Mouse (Mus musculus) liver, embryonic 15.5 days (tissue): Measurements from ENCODE around the gene Prc1. TPM values are rescaled to one million over a fixed set of nuclear protein-coding genes. Genes with fewer than 3 reads are reported as not detected.

Source experiments
- ATAC-seq: fragments of 200-750 bp; cut with Nextera tagmentation; 2 replicates; pipeline ENCODE4 v1.8.0; 2017; ENCODE audit warnings: moderate number of reproducible peaks, mild to moderate bottlenecking, moderate library complexity; ENCODE audit not compliant: insufficient read depth
- H3K27ac ChIP-seq: fragments of 300-500 bp; sonication (generic); replicated peaks from 2 replicates; pipeline ENCODE4 v1.5.1; 2015; ENCODE audit warnings: mild to moderate bottlenecking, inconsistent platforms
- H3K27me3 ChIP-seq: fragments of 300-500 bp; sonication (generic); 2 replicates; pipeline ENCODE4 v1.6.1; 2015; ENCODE audit warnings: mild to moderate bottlenecking, inconsistent platforms
- H3K36me3 ChIP-seq: fragments of 300-500 bp; sonication (generic); replicated peaks from 2 replicates; pipeline ENCODE4 v1.6.1; 2015; ENCODE audit warnings: moderate library complexity, mild to moderate bottlenecking, inconsistent platforms
- H3K4me1 ChIP-seq: fragments of 300-500 bp; sonication (generic); replicated peaks from 2 replicates; pipeline ENCODE4 v1.6.1; 2015; ENCODE audit warnings: inconsistent platforms
- H3K4me2 ChIP-seq: fragments of 300-500 bp; sonication (generic); 2 replicates; pipeline ENCODE4 v1.6.1; 2015; ENCODE audit warnings: moderate library complexity, mild to moderate bottlenecking, inconsistent platforms
- H3K4me3 ChIP-seq: fragments of 300-500 bp; sonication (generic); replicated peaks from 2 replicates; pipeline ENCODE4 v1.5.1; 2015; ENCODE audit warnings: mild to moderate bottlenecking, inconsistent platforms
- H3K9ac ChIP-seq: fragments of 300-500 bp; sonication (generic); 2 replicates; pipeline ENCODE4 v1.6.1; 2015; ENCODE audit warnings: moderate library complexity, mild to moderate bottlenecking, inconsistent platforms
- H3K9me3 ChIP-seq: fragments of 300-500 bp; sonication (generic); replicated peaks from 2 replicates; pipeline ENCODE4 v1.6.1; 2016; ENCODE audit warnings: inconsistent platforms
- WGBS: fragments of 180-500 bp; shearing (Covaris S2); methylation state at CpG from one replicate; pipeline ENCODE4 v1.1.7; 2015; ENCODE audit warnings: mixed read lengths; ENCODE audit not compliant: insufficient replicate concordance; 5-methylcytosine and 5-hydroxymethylcytosine counted together
- polyA plus RNA-seq: library from polyadenylated mRNA; unstranded; fragments of >200 nt; fragmentation: Nextera tagmentation; extraction: Ambion mirVana; gene quantifications from 2 replicates; pipeline ENCODE4 v1.2.1, GENCODE M21; 2015

Prc1 gene
- polyA plus RNA-seq, 1 experiment from 2014 or later, result 126 TPM

GRCm38 (mm10) chr7:80264606-80265005 lies 29.6 kb upstream of the Prc1 start:
- H3K9me3 ChIP-seq, result no peaks in the 10 kb centered on the region
- H3K27me3 ChIP-seq, result peaks cover 5% of the 10 kb centered on the region; the same call in 1 of the 2 replicates
- no peak for ATAC-seq
- H3K4me2 ChIP-seq, result no peak overlapping the region
- H3K27ac ChIP-seq, result no peak overlapping the region
- no peak overlapping the region for H3K4me3 ChIP-seq
- 91% methylated on average over 12 of the region's 12 CpGs for WGBS
- H3K36me3 ChIP-seq, result peaks cover 40% of the 10 kb centered on the region
- H3K4me1 ChIP-seq, result peaks cover 35% of the 10 kb centered on the region
- no peak overlapping the region for H3K9ac ChIP-seq

GRCm38 (mm10) chr7:80267764-80268163 lies 26.5 kb upstream of the Prc1 start:
- peaks cover 43% of the 10 kb centered on the region for H3K36me3 ChIP-seq

GRCm38 (mm10) chr7:80268897-80269750 lies 25.1 kb upstream of the Prc1 start, which contains the start of gene Vps33b:
Gene Vps33b (plus strand): TSS chr7:80269649.
- peak; percentile 86 for ATAC-seq
- 3% methylated on average over 21 of the region's 21 CpGs for WGBS
- peak within 1 kb of the TSS; percentile 83 for H3K9ac ChIP-seq

More at GRCm38 (mm10) chr7:80267764-80268163, 26.5 kb upstream of the Prc1 start:
- Histone ChIP-seq H3K9ac (no peak overlapping the region), H3K27me3 (no peaks in the 10 kb centered on the region), H3K4me3 (no peak overlapping the region), H3K4me1 (peaks cover 31% of the 10 kb centered on the region), H3K9me3 (no peaks in the 10 kb centered on the region), H3K4me2 (no peak overlapping the region), H3K27ac (no peak overlapping the region)
- WGBS, result 58% methylated on average over 1 of the region's 1 CpGs
- ATAC-seq, result no peak

GRCm38 (mm10) chr7:80269751-80270255 lies 24.4 kb upstream of the Prc1 start:
- no peaks in the 10 kb centered on the region for H3K27me3 ChIP-seq
- H3K4me3 ChIP-seq, result peak overlapping the region; percentile 86
- peak overlapping the region; percentile 83 for H3K9ac ChIP-seq
- peaks cover 26% of the 10 kb centered on the region for H3K4me1 ChIP-seq
- ATAC-seq, result peak; percentile 61
- 0% methylated on average over 23 of the region's 23 CpGs for WGBS
- H3K27ac ChIP-seq, result peak overlapping the region; percentile 82
- H3K9me3 ChIP-seq, result no peaks in the 10 kb centered on the region
- peaks cover 42% of the 10 kb centered on the region for H3K36me3 ChIP-seq
- H3K4me2 ChIP-seq, result peak overlapping the region; percentile 96

More at GRCm38 (mm10) chr7:80268897-80269750, 25.1 kb upstream of the Prc1 start, which contains the start of gene Vps33b:
- no peaks in the 10 kb centered on the region for H3K27me3 ChIP-seq
- no peaks in the 10 kb centered on the region for H3K9me3 ChIP-seq
- H3K4me1 ChIP-seq, result peaks cover 26% of the 10 kb centered on the region
- peak within 1 kb of the TSS; percentile 86 for H3K4me3 ChIP-seq
- H3K36me3 ChIP-seq, result peaks cover 42% of the 10 kb centered on the region
- H3K27ac ChIP-seq, result peak within 1 kb of the TSS; percentile 82
- H3K4me2 ChIP-seq, result peak within 1 kb of the TSS; percentile 96

- peaks cover 27% of the 10 kb centered on the region for H3K4me1 ChIP-seq
- WGBS, result 60% methylated on average over 2 of the region's 2 CpGs
- H3K27ac ChIP-seq, result no peak overlapping the region
- no peaks in the 10 kb centered on the region for H3K9me3 ChIP-seq
- no peak overlapping the region for H3K4me3 ChIP-seq
- no peak for ATAC-seq
- H3K9ac ChIP-seq, result no peak overlapping the region
- peaks cover 53% of the 10 kb centered on the region for H3K36me3 ChIP-seq
- H3K27me3 ChIP-seq, result no peaks in the 10 kb centered on the region
- H3K4me2 ChIP-seq, result no peak overlapping the region
These were observed 20.8 kb upstream of the Prc1 start for GRCm38 (mm10) chr7:80273456-80273855.

- Histone ChIP-seq H3K27me3 (no peaks in the 10 kb centered on the region), H3K9me3 (no peaks in the 10 kb centered on the region), H3K9ac (no peak overlapping the region), H3K27ac (no peak overlapping the region), H3K4me3 (no peak overlapping the region), H3K4me1 (peaks cover 9% of the 10 kb centered on the region), H3K36me3 (peaks cover 70% of the 10 kb centered on the region), H3K4me2 (no peak overlapping the region)
- no peak for ATAC-seq
- WGBS, result 62% methylated on average over 4 of the region's 4 CpGs
These were observed 17.9 kb upstream of the Prc1 start for GRCm38 (mm10) chr7:80276374-80276773.

GRCm38 (mm10) chr7:80280032-80280431 lies 14.2 kb upstream of the Prc1 start:
- Histone ChIP-seq H3K9me3 (no peaks in the 10 kb centered on the region), H3K36me3 (peaks cover 69% of the 10 kb centered on the region), H3K4me2 (no peak overlapping the region), H3K9ac (no peak overlapping the region), H3K27ac (no peak overlapping the region), H3K27me3 (no peaks in the 10 kb centered on the region), H3K4me1 (peaks cover 23% of the 10 kb centered on the region), H3K4me3 (no peak overlapping the region)
- 75% methylated on average over 10 of the region's 10 CpGs for WGBS
- ATAC-seq, result no peak

- Histone ChIP-seq H3K4me3 (no peak overlapping the region), H3K4me2 (no peak overlapping the region), H3K27me3 (no peaks in the 10 kb centered on the region), H3K36me3 (peaks cover 71% of the 10 kb centered on the region), H3K9ac (no peak overlapping the region), H3K9me3 (no peaks in the 10 kb centered on the region), H3K4me1 (peaks cover 23% of the 10 kb centered on the region), H3K27ac (no peak overlapping the region)
- ATAC-seq, result no peak
- WGBS, result 68% methylated on average over 2 of the region's 2 CpGs
These were observed 13.3 kb upstream of the Prc1 start for GRCm38 (mm10) chr7:80280998-80281397.

- 72% methylated on average over 3 of the region's 3 CpGs for WGBS
- H3K36me3 ChIP-seq, result peaks cover 71% of the 10 kb centered on the region
- no peaks in the 10 kb centered on the region for H3K9me3 ChIP-seq
- no peak overlapping the region for H3K9ac ChIP-seq
- H3K4me3 ChIP-seq, result no peak overlapping the region
- no peak for ATAC-seq
- no peak overlapping the region for H3K27ac ChIP-seq
- no peaks in the 10 kb centered on the region for H3K27me3 ChIP-seq
- H3K4me2 ChIP-seq, result no peak overlapping the region
- H3K4me1 ChIP-seq, result peaks cover 25% of the 10 kb centered on the region
These were observed 12.6 kb upstream of the Prc1 start for GRCm38 (mm10) chr7:80281646-80282045.

- peaks cover 71% of the 10 kb centered on the region for H3K36me3 ChIP-seq
- no peak overlapping the region for H3K4me3 ChIP-seq
- no peaks in the 10 kb centered on the region for H3K27me3 ChIP-seq
- no peaks in the 10 kb centered on the region for H3K9me3 ChIP-seq
- peak overlapping the region; percentile 6; the same call in 1 of the 2 replicates for H3K4me2 ChIP-seq
- WGBS, result 71% methylated on average over 3 of the region's 3 CpGs
- H3K27ac ChIP-seq, result peak overlapping the region; percentile 51; the same call in 1 of the 2 replicates
- no peak overlapping the region for H3K9ac ChIP-seq
- H3K4me1 ChIP-seq, result peaks cover 26% of the 10 kb centered on the region
- ATAC-seq, result peak; percentile 33
These were observed 10.9 kb upstream of the Prc1 start for GRCm38 (mm10) chr7:80283226-80283918.

GRCm38 (mm10) chr7:80284391-80284790 lies 9.9 kb upstream of the Prc1 start:
- peaks cover 22% of the 10 kb centered on the region for H3K4me1 ChIP-seq
- no peak overlapping the region for H3K4me3 ChIP-seq
- H3K36me3 ChIP-seq, result peaks cover 76% of the 10 kb centered on the region
- no peak for ATAC-seq
- no peak overlapping the region for H3K4me2 ChIP-seq
- H3K27me3 ChIP-seq, result no peaks in the 10 kb centered on the region
- H3K9me3 ChIP-seq, result no peaks in the 10 kb centered on the region
- no peak overlapping the region for H3K27ac ChIP-seq
- no peak overlapping the region for H3K9ac ChIP-seq
- WGBS, result 81% methylated on average over 5 of the region's 5 CpGs
